Mouse (Mus musculus): ENCODE data around the gene Tas2r126. TPM values are rescaled to one million over a fixed set of nuclear protein-coding genes. Genes with fewer than 3 reads are reported as not detected.
A peak's percentile ranks its signal among the peaks of the same experiment; 100 is the strongest.

Tas2r126 gene
- not detected in 2 replicates for polyA plus RNA-seq (2014; fragmentation: Nextera tagmentation; extraction: Ambion mirVana)

- ATAC-seq (replicated peaks; ENCODE audit: insufficient number of reproducible peaks, low FRiP score, low TSS enrichment): no peak
- Histone ChIP-seq H3K4me3 (ENCODE audit: low read depth, low read length) (no peak within 1 kb of the TSS), H3K9me3 (replicated peaks; ENCODE audit: control insufficient read depth, low read length) (no peaks in the 10 kb centered on the region), H3K9ac (ENCODE audit: low read depth, low read length) (no peak within 1 kb of the TSS), H3K36me3 (ENCODE audit: control insufficient read depth, insufficient read depth, low read length) (no peaks in the 10 kb centered on the region), H3K27me3 (ENCODE audit: control insufficient read depth, insufficient read depth, low read length) (no peaks in the 10 kb centered on the region), H3K4me1 (ENCODE audit: control insufficient read depth, insufficient read depth, low read length) (no peaks in the 10 kb centered on the region), H3K4me2 (no peak within 1 kb of the TSS), H3K27ac (ENCODE audit: low read depth, low read length) (no peak within 1 kb of the TSS)
- 53% methylated on average over 6 of the region's 6 CpGs for WGBS (ENCODE audit: insufficient replicate concordance)
Measured at GRCm38 (mm10) chr6:42434446-42434845, at the start of gene Tas2r126. Gene Tas2r126 (plus strand): TSS chr6:42434535.

- Histone ChIP-seq H3K4me2 (no peak overlapping the region), H3K4me1 (ENCODE audit: control insufficient read depth, insufficient read depth, low read length) (0 out of 2 replicates have a peak, but pooled peaks cover 6% of the 10 kb centered on the region), H3K9ac (ENCODE audit: low read depth, low read length) (no peak overlapping the region), H3K27me3 (ENCODE audit: control insufficient read depth, insufficient read depth, low read length) (no peaks in the 10 kb centered on the region), H3K27ac (ENCODE audit: low read depth, low read length) (no peak overlapping the region), H3K9me3 (replicated peaks; ENCODE audit: control insufficient read depth, low read length) (no peaks in the 10 kb centered on the region), H3K4me3 (ENCODE audit: low read depth, low read length) (no peak overlapping the region), H3K36me3 (ENCODE audit: control insufficient read depth, insufficient read depth, low read length) (no peaks in the 10 kb centered on the region)
- ATAC-seq (replicated peaks; ENCODE audit: insufficient number of reproducible peaks, low FRiP score, low TSS enrichment): no peak
- 65% methylated on average over 4 of the region's 4 CpGs for WGBS (ENCODE audit: insufficient replicate concordance)
Measured at GRCm38 (mm10) chr6:42385635-42386034, 48.7 kb upstream of the Tas2r126 start.

- H3K27me3 ChIP-seq (ENCODE audit: control insufficient read depth, insufficient read depth, low read length): no peaks in the 10 kb centered on the region
- H3K4me2 ChIP-seq: no peak overlapping the region
- no peaks in the 10 kb centered on the region for H3K9me3 ChIP-seq (replicated peaks; ENCODE audit: control insufficient read depth, low read length)
- ATAC-seq (replicated peaks; ENCODE audit: insufficient number of reproducible peaks, low FRiP score, low TSS enrichment): no peak; the same call in 1 of the 2 replicates
- no peak overlapping the region for H3K9ac ChIP-seq (ENCODE audit: low read depth, low read length)
- WGBS (ENCODE audit: insufficient replicate concordance): 24% methylated on average over 2 of the region's 2 CpGs
- H3K4me1 ChIP-seq (ENCODE audit: control insufficient read depth, insufficient read depth, low read length): 0 out of 2 replicates have a peak, but pooled peaks cover 4% of the 10 kb centered on the region
- H3K4me3 ChIP-seq (ENCODE audit: low read depth, low read length): no peak overlapping the region
- no peaks in the 10 kb centered on the region for H3K36me3 ChIP-seq (ENCODE audit: control insufficient read depth, insufficient read depth, low read length)
- H3K27ac ChIP-seq (ENCODE audit: low read depth, low read length): no peak overlapping the region
Measured at GRCm38 (mm10) chr6:42391796-42392330, 42.5 kb upstream of the Tas2r126 start.

- Histone ChIP-seq H3K36me3 (ENCODE audit: control insufficient read depth, insufficient read depth, low read length) (no peaks in the 10 kb centered on the region), H3K4me3 (ENCODE audit: low read depth, low read length) (no peak overlapping the region), H3K27ac (ENCODE audit: low read depth, low read length) (peak overlapping the region; percentile 0; the same call in 1 of the 2 replicates), H3K4me1 (ENCODE audit: control insufficient read depth, insufficient read depth, low read length) (0 out of 2 replicates have a peak, but pooled peaks cover 4% of the 10 kb centered on the region), H3K4me2 (no peak overlapping the region), H3K9me3 (replicated peaks; ENCODE audit: control insufficient read depth, low read length) (no peaks in the 10 kb centered on the region), H3K9ac (ENCODE audit: low read depth, low read length) (no peak overlapping the region), H3K27me3 (ENCODE audit: control insufficient read depth, insufficient read depth, low read length) (no peaks in the 10 kb centered on the region)
- no peak for ATAC-seq (replicated peaks; ENCODE audit: insufficient number of reproducible peaks, low FRiP score, low TSS enrichment)
- WGBS (ENCODE audit: insufficient replicate concordance): 63% methylated on average over 9 of the region's 9 CpGs
Measured at GRCm38 (mm10) chr6:42395960-42396809, 38.1 kb upstream of the Tas2r126 start.

- 60% methylated on average over 3 of the region's 3 CpGs for WGBS (ENCODE audit: insufficient replicate concordance)
- Histone ChIP-seq H3K27ac (ENCODE audit: low read depth, low read length) (no peak overlapping the region), H3K27me3 (ENCODE audit: control insufficient read depth, insufficient read depth, low read length) (no peaks in the 10 kb centered on the region), H3K9ac (ENCODE audit: low read depth, low read length) (no peak overlapping the region), H3K4me2 (no peak overlapping the region), H3K36me3 (ENCODE audit: control insufficient read depth, insufficient read depth, low read length) (no peaks in the 10 kb centered on the region), H3K4me1 (ENCODE audit: control insufficient read depth, insufficient read depth, low read length) (no peaks in the 10 kb centered on the region), H3K9me3 (replicated peaks; ENCODE audit: control insufficient read depth, low read length) (no peaks in the 10 kb centered on the region), H3K4me3 (ENCODE audit: low read depth, low read length) (no peak overlapping the region)
- no peak for ATAC-seq (replicated peaks; ENCODE audit: insufficient number of reproducible peaks, low FRiP score, low TSS enrichment)
Measured at GRCm38 (mm10) chr6:42397041-42397657, 37.2 kb upstream of the Tas2r126 start.

- no peak overlapping the region for H3K9ac ChIP-seq (ENCODE audit: low read depth, low read length)
- H3K4me1 ChIP-seq (ENCODE audit: control insufficient read depth, insufficient read depth, low read length): no peaks in the 10 kb centered on the region
- H3K27me3 ChIP-seq (ENCODE audit: control insufficient read depth, insufficient read depth, low read length): no peaks in the 10 kb centered on the region
- H3K9me3 ChIP-seq (replicated peaks; ENCODE audit: control insufficient read depth, low read length): no peaks in the 10 kb centered on the region
- H3K4me3 ChIP-seq (ENCODE audit: low read depth, low read length): no peak overlapping the region
- H3K4me2 ChIP-seq: no peak overlapping the region
- WGBS (ENCODE audit: insufficient replicate concordance): 84% methylated on average over 3 of the region's 3 CpGs
- no peaks in the 10 kb centered on the region for H3K36me3 ChIP-seq (ENCODE audit: control insufficient read depth, insufficient read depth, low read length)
- no peak overlapping the region for H3K27ac ChIP-seq (ENCODE audit: low read depth, low read length)
- ATAC-seq (replicated peaks; ENCODE audit: insufficient number of reproducible peaks, low FRiP score, low TSS enrichment): no peak
Measured at GRCm38 (mm10) chr6:42398285-42398684, 36.0 kb upstream of the Tas2r126 start.

GRCm38 (mm10) chr6:42398998-42399397, 35.3 kb upstream of the Tas2r126 start:
- H3K4me1 ChIP-seq (ENCODE audit: control insufficient read depth, insufficient read depth, low read length): no peaks in the 10 kb centered on the region
- no peak overlapping the region for H3K9ac ChIP-seq (ENCODE audit: low read depth, low read length)
- H3K36me3 ChIP-seq (ENCODE audit: control insufficient read depth, insufficient read depth, low read length): no peaks in the 10 kb centered on the region
- no peak overlapping the region for H3K27ac ChIP-seq (ENCODE audit: low read depth, low read length)
- no peaks in the 10 kb centered on the region for H3K27me3 ChIP-seq (ENCODE audit: control insufficient read depth, insufficient read depth, low read length)
- 100% methylated on average over 1 of the region's 1 CpGs for WGBS (ENCODE audit: insufficient replicate concordance)
- no peak overlapping the region for H3K4me3 ChIP-seq (ENCODE audit: low read depth, low read length)
- no peak for ATAC-seq (replicated peaks; ENCODE audit: insufficient number of reproducible peaks, low FRiP score, low TSS enrichment)
- H3K9me3 ChIP-seq (replicated peaks; ENCODE audit: control insufficient read depth, low read length): no peaks in the 10 kb centered on the region
- H3K4me2 ChIP-seq: no peak overlapping the region

GRCm38 (mm10) chr6:42399938-42400337, 34.4 kb upstream of the Tas2r126 start, which contains the start of gene Tas2r143:
Gene Tas2r143 (plus strand): TSS chr6:42400238.
- 71% methylated on average over 1 of the region's 1 CpGs for WGBS (ENCODE audit: insufficient replicate concordance)
- no peaks in the 10 kb centered on the region for H3K9me3 ChIP-seq (replicated peaks; ENCODE audit: control insufficient read depth, low read length)
- no peak within 1 kb of the TSS for H3K4me2 ChIP-seq
- H3K36me3 ChIP-seq (ENCODE audit: control insufficient read depth, insufficient read depth, low read length): no peaks in the 10 kb centered on the region
- H3K4me3 ChIP-seq (ENCODE audit: low read depth, low read length): no peak within 1 kb of the TSS
- H3K27me3 ChIP-seq (ENCODE audit: control insufficient read depth, insufficient read depth, low read length): no peaks in the 10 kb centered on the region
- no peaks in the 10 kb centered on the region for H3K4me1 ChIP-seq (ENCODE audit: control insufficient read depth, insufficient read depth, low read length)
- H3K27ac ChIP-seq (ENCODE audit: low read depth, low read length): no peak within 1 kb of the TSS
- no peak for ATAC-seq (replicated peaks; ENCODE audit: insufficient number of reproducible peaks, low FRiP score, low TSS enrichment)
- no peak within 1 kb of the TSS for H3K9ac ChIP-seq (ENCODE audit: low read depth, low read length)

Measured in heart, embryonic 11.5 days (tissue).